Mouse (Mus musculus) cerebellum, adult 2 months (tissue): ENCODE measurements around the gene Mrps11. TPM values are rescaled to one million over a fixed set of nuclear protein-coding genes. Genes with fewer than 3 reads are reported as not detected.

ENCODE experiments used
- DNase-seq, 2 experiments: peaks; one replicate each; pipeline ENCODE4 v3.0.0; 2021
- H3K27ac ChIP-seq: fragments of 200-500 bp; 2 replicates; pipeline ENCODE4 v1.5.1; 2012; ENCODE audit warnings: low read length, control low read depth, inconsistent platforms; ENCODE audit not compliant: insufficient read depth
- H3K27me3 ChIP-seq: fragments of 200-500 bp; 2 replicates; pipeline ENCODE4 v1.6.1; 2012; ENCODE audit warnings: inconsistent platforms, mild to moderate bottlenecking, low read length, moderate library complexity; ENCODE audit not compliant: control insufficient read depth, insufficient read depth
- H3K4me1 ChIP-seq: fragments of 200-500 bp; 2 replicates; pipeline ENCODE4 v1.6.1; 2011; ENCODE audit warnings: low read length; ENCODE audit not compliant: control insufficient read depth, insufficient read depth
- H3K4me3 ChIP-seq: fragments of 200-500 bp; replicated peaks from 2 replicates; pipeline ENCODE3; 2011; ENCODE audit warnings: mild to moderate bottlenecking, low read depth, low read length, control low read depth; ENCODE audit not compliant: insufficient read depth
- CTCF ChIP-seq: fragments of 200-500 bp; IDR thresholded peaks from 2 replicates; pipeline ENCODE4 v1.5.1; 2011; ENCODE audit warnings: low read depth, mild to moderate bottlenecking, control low read depth, low read length, moderate library complexity, borderline replicate concordance; ENCODE audit not compliant: insufficient read depth
- POLR2A ChIP-seq: fragments of 200-500 bp; IDR thresholded peaks from 2 replicates; pipeline ENCODE4 v1.6.1; 2011; ENCODE audit warnings: low read length, control low read depth, borderline replicate concordance; ENCODE audit not compliant: insufficient read depth
- WGBS: fragments of 180-500 bp; shearing (Covaris S2); methylation state at CpG from one replicate; pipeline ENCODE4 v1.1.7; 2018; 5-methylcytosine and 5-hydroxymethylcytosine counted together
- polyA plus RNA-seq: library from polyadenylated mRNA; depleted of rRNA; stranded (reverse); fragments of >200 nt; gene quantifications from 2 replicates; pipeline ENCODE4 v1.2.3, GENCODE M21; 2012

The Mrps11 gene
- polyA plus RNA-seq, 1 experiment = 79.1 TPM

GRCm38 (mm10) chr7:78799730-78800496 lies 17.0 kb downstream of the Mrps11 start:
- TF ChIP-seq CTCF = no peak
- TF ChIP-seq POLR2A = no peak
- H3K27ac ChIP-seq = no peak overlapping the region
- H3K4me3 ChIP-seq = no peak overlapping the region
- no peaks in the 10 kb centered on the region for H3K27me3 ChIP-seq
- no peak for DNase-seq
- peaks cover 5% of the 10 kb centered on the region; the same call in 1 of the 2 replicates for H3K4me1 ChIP-seq
- WGBS = 82% methylated on average over 9 of the region's 9 CpGs

GRCm38 (mm10) chr7:78803841-78804240 lies 20.9 kb downstream of the Mrps11 start:
- DNase-seq = no peak
- no peaks in the 10 kb centered on the region for H3K27me3 ChIP-seq
- no peak overlapping the region for H3K4me3 ChIP-seq
- no peak for TF ChIP-seq CTCF
- no peak for TF ChIP-seq POLR2A
- WGBS = 68% methylated on average over 3 of the region's 3 CpGs
- no peak overlapping the region for H3K27ac ChIP-seq
- no peaks in the 10 kb centered on the region for H3K4me1 ChIP-seq

GRCm38 (mm10) chr7:78807192-78807591 lies 24.3 kb downstream of the Mrps11 start:
- TF ChIP-seq POLR2A (no peak), CTCF (no peak)
- Histone ChIP-seq H3K27ac (no peak overlapping the region), H3K4me3 (no peak overlapping the region), H3K27me3 (no peaks in the 10 kb centered on the region), H3K4me1 (no peaks in the 10 kb centered on the region)
- DNase-seq = no peak
- WGBS = 73% methylated on average over 4 of the region's 4 CpGs

- peak; percentile 55 to 75 for DNase-seq
- Histone ChIP-seq H3K27me3 (no peaks in the 10 kb centered on the region), H3K4me3 (no peak overlapping the region), H3K27ac (no peak overlapping the region), H3K4me1 (peaks cover 6% of the 10 kb centered on the region)
- WGBS = 8% methylated on average over 6 of the region's 6 CpGs
- peak; percentile 20; the same call in 1 of the 2 replicates for TF ChIP-seq CTCF
- TF ChIP-seq POLR2A = no peak
These were observed 30.9 kb downstream of the Mrps11 start for GRCm38 (mm10) chr7:78813791-78814190.

- H3K4me1 ChIP-seq = peaks cover 6% of the 10 kb centered on the region
- no peak overlapping the region for H3K4me3 ChIP-seq
- no peak for DNase-seq
- TF ChIP-seq CTCF = no peak
- TF ChIP-seq POLR2A = no peak
- H3K27me3 ChIP-seq = no peaks in the 10 kb centered on the region
- H3K27ac ChIP-seq = no peak overlapping the region
These were observed 31.8 kb downstream of the Mrps11 start for GRCm38 (mm10) chr7:78814766-78815165.

GRCm38 (mm10) chr7:78818336-78818735 lies 35.4 kb downstream of the Mrps11 start:
- 88% methylated on average over 12 of the region's 12 CpGs for WGBS
- Histone ChIP-seq H3K27ac (no peak overlapping the region), H3K4me1 (peaks cover 6% of the 10 kb centered on the region), H3K27me3 (no peaks in the 10 kb centered on the region), H3K4me3 (no peak overlapping the region)
- DNase-seq = no peak
- no peak for TF ChIP-seq POLR2A
- no peak for TF ChIP-seq CTCF

GRCm38 (mm10) chr7:78826682-78827385 lies 43.9 kb downstream of the Mrps11 start:
- H3K27ac ChIP-seq = no peak overlapping the region
- TF ChIP-seq POLR2A = no peak
- no peak for TF ChIP-seq CTCF
- H3K4me1 ChIP-seq = no peaks in the 10 kb centered on the region
- no peak overlapping the region for H3K4me3 ChIP-seq
- no peaks in the 10 kb centered on the region for H3K27me3 ChIP-seq
- 41% methylated on average over 9 of the region's 9 CpGs for WGBS
- DNase-seq = no peak
